Mouse (Mus musculus): ENCODE results near the gene Fnbp1l.

The Fnbp1l gene

DNA sequence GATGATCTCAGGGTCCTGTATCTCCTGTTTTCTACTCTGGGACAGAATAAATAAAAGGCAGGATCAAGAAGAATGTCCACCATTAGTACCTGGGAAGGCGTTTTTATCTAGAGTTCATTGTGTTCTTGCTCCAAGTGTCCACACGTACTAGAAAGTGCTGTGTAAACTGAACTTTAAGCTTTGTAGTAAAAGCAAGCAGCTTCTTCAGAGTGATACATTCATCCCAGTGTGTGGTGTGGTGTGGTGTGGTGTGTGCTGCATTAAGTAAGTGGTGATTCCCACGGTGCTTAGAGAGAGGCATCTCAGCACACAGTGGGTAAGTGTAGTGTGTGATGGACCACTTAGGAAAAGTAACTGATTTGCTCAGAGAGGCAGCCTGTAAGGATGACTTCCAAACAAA, 91.0 kb downstream of the Fnbp1l start:
- no peak for DNase-seq (ENCODE audit: low read depth, low spot score)

DNA sequence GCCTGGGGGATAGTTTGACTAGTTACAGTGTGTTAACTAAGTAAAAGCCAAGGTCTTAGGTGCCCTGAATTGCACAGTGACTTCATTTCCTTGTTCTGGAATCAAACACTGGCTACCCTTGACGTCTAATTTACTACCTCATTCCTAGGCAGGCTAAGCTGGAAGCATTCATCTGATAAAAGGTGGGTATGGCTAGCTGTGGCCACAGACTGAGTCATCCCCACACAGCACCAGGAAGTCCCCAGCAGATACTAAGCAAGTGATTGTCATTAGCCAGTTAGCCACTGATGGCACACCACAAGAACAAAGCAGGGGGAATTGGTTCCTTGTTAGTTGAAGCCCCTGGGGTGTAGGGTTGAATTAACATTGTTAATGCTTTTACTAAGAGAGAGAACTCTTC, 98.2 kb downstream of the Fnbp1l start:
- DNase-seq (ENCODE audit: low read depth, low spot score) = no peak

DNA sequence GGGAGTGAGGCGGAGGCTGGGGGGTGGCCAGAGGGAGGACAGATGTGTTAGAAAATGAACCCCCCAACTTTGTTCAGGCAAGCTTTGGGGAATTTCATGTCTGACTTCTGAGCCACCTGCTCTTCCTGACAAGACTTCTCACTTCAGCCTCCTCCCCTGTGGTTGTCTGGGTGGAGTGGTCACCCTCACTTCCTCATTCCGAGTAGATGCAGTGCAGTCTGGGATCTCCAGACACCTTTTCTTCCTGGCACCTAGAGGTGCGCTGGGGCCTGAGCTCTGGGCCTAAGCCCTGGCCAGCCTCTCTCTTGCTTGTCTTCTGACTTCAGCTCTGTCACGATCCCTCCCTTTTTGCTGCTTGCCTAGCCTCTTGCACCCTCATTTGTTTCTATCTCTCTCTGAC, 98.6 kb downstream of the Fnbp1l start:
- DNase-seq (ENCODE audit: low read depth, low spot score) = no peak

DNA sequence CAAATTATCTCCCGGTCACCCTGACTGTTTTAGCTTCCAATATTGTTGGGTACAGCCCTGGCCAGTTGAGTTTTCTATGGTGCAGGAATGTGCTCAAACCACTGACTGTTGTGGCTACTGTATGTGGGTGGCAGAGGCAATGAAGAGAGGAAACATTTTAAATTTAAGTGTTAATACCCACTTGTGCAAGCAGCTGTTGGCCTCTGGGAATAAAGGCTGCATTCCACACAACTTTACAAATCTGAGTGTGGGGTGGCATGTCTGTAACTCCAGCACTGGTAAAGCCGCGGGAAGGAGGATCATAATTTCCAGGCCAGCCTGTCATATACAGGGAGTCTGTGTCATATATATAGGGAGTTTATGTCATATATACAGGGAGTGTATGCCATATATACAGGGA, 99.2 kb downstream of the Fnbp1l start:
- DNase-seq (ENCODE audit: low read depth, low spot score) = no peak

DNA sequence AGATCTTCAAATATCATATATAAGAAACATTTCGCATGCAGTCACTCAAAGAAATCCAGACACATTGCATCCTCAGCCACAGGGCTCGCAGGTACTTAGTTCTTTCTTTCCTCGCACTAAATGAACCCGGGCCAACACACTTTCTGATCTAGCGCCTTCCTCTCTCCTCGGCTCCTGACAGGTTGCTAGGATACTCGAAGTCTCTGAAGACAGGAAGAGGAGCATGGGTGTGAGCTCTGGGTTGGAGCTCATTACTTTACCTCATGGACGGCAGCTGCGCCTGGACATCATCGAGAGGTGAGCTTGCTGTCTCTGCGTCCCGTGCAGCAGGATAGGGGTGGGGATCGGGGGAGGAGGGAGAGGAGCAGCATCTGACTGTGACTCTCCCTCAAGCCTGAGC, 100.4 kb downstream of the Fnbp1l start:
- no peak for DNase-seq (ENCODE audit: low read depth, low spot score)

DNA sequence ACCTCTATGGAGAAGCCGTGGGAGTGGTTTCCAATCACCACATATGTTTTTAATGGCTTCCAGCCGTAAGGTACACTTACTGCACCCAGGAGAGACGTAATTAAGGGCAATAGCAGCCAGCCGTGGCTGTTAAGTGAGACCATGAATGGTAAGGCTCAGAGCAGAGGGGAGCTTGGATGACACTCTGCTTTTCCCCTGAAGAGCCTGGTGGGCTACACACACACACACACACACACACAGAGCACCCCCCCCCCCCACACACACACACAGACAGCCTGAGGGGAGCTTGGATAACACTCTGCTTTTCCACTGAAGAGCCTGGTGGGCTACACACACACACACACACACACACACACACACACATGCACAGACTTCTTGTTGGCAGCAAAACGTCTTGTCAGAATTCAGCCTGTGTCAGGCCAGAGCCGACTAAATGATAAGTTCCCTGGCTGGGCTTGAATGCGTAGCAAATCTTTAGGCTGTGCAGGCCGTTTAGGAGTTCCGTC, 101.2 kb downstream of the Fnbp1l start:
- DNase-seq (ENCODE audit: low read depth, low spot score) = peak; percentile 52

DNA sequence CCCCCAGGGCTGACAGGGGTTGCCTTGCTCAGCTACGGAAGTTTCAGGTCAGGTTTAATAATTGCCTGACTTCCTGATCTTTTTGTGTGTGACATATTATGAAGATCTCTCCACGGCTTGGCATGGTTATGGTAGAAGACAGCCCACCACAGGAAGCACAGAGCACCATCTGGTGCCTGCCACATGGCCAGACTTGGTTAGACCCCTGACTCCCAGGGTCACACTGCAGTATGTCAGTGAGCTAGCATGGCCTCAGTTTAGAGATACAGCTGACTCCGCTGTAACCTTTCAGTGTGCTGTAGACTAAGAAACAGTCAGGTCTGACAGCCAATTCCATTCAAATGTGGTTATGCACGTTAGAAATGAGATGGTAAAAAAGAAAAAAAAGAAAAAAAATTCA, 101.8 kb downstream of the Fnbp1l start:
- DNase-seq (ENCODE audit: low read depth, low spot score) = no peak

DNA sequence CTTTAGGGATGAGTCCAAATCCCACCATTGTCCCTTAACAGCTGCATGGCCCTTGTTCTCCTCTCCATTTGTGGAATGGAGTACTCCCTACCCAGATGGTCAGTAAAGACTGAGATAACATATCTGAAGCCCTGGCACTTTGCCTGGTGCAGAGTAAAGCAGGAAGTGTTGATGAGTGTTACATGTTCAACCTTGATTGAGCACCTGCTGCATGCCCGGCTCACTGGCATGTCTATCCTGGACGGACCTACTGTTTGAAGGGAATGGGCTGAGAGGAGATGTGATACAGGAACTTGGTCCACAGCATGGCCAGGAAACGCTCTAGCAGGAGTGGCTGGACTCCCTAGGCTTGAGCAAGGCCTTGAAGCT, 103.2 kb downstream of the Fnbp1l start:
- no peak for DNase-seq (ENCODE audit: low read depth, low spot score)

DNA sequence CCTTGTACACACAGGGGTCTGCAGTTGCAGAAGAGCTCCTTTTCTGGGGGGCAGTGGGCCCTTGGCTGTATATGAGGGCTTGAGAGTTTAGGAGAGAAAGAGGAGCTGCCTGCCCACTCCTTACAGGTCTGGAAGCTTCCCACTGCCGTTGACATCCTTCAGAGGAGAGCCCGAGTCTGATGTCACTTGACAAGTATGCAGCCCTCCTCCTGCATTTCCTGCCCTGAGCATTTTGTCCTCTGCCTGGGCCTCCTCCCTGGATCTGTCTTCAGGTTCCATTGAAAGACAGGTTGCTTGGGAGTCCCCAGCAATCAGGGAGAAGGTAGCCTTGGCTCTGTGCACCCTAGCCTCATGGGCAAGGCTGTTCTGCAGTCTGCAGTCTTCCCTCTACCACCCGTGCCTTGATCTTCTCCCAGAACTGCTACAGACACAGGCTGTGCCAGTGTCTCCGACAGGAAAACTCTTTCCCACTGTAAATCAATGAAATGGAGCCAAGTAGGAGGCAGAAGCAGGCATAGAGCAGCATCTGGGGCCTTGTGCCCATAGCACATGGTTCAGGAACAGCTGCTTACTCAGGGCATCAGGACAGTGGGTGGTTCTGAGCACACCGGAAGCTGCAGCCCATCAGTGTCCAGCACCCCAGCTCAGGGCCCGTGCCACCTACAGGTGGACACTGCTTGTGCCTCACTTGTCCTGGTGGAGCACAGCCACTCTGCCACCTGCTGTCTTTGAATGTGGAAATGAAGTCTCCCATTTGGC, 103.8 kb downstream of the Fnbp1l start:
- DNase-seq (ENCODE audit: low read depth, low spot score) = no peak

DNA sequence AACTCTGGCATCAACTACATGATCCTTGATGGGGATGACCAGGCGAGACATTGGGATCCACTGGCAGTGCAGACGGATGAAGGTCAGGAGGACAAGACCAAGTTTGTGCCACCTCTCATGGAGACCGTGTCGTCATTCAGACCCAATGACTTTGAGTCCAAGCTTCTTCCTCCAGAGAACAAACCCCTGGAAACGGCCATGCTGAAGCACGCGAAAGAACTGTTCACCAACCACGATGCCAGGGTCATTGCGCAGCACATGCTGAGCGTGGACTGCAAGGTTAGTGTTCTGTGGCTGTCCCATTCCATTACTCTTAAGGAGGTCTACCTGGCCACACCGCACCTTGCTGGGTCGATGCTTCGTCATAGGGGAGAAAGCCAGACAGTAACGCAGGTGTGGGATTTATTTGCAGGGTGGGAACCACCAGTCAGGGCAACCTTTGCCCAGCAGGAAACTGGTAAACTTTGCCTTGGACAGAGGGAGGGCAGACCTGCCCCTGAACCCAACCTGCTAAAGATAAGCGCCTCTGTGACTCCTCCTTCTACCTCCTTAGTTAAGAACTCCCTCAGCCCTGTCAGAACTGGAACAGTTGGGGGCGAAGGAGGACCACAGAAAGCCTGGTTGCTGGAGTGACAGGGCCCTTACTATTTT, 106.7 kb downstream of the Fnbp1l start:
- no peak for DNase-seq (ENCODE audit: low read depth, low spot score)

DNA sequence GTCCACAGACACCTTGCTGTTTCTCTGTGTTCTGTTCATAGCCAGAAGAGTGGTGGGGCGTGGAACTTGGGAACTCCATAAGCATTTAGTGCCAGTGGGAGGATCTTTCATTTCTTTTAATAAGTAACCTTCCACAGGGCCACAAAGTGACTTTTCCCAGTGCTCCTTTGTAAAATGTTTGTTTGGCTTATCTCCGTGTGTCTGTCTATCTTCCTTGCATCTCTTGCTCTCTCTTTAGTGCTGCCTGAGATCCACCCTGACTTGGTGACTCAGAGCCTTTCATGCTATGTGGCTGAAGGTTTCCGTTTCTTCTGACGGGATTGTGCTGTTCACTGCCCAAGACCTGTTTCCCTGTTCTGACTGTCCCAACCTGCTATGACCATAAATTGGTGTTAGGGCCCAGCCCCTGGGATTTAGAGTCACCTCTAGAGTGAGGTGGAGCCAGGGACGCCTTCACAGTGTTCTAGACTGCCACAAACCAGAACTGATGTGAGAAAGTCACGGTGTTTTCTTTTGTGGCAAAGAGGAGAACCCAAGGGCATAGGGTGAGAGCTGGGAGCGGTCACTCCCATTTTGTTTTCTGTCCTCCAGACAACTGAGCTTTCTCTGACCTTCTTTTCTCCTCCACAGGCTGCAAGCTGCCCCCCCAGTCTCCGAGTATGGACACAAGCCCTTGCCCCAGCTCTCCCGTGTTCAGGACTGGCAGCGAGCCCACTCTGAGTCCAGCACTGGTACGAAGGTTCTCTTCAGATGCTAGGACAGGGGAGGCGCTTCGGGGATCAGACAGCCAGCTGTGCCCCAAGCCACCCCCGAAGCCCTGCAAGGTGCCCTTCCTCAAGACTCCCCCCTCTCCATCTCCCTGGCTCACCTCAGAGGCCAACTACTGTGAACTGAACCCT, 107.5 kb downstream of the Fnbp1l start:
- no peak for DNase-seq (ENCODE audit: low read depth, low spot score)

DNA sequence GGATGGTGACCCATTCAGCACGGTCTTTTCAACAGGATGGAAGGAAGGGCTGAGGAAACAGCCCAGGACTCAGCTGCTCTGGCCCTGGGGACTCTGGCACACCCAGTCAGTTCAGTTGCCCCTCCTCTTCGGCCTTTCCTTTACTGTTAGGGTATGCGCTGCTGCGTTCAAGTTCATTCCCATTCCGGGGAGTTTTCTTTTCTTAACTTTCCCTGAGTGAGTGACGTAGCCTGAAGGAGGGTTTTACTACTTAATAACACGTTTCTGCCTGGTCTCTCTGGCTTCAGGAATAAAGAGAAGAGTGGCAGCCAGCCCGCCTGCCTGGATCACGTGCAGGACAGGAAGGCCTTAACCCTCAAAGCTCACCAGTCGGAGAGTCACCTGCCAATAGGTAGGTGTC, 108.6 kb downstream of the Fnbp1l start:
- DNase-seq (ENCODE audit: low read depth, low spot score) = no peak

DNA sequence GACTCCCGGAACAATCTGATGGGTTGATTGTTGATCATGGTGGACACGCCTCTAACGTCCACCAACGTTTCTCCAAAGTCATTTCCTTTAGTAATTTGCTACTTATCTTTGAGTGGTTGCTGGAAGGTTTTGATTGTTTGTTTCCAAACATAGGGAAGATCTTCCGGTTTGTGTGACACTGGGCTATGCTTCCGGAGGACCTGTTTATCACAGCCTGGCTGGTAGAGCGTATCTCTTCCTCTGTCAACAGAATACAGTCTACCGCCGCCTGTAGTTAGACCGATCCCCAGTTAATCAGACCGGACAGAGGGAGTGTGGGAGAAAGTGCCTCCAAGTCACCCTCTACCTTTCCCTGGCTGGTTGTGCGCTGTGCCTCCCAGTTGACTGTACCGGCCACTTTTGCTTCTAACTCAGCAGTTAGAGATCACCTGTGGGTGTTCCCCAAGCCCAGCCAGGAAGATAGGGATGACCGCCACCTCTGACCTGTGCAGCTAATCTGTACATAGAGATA, 109.2 kb downstream of the Fnbp1l start:
- no peak for DNase-seq (ENCODE audit: low read depth, low spot score)

DNA sequence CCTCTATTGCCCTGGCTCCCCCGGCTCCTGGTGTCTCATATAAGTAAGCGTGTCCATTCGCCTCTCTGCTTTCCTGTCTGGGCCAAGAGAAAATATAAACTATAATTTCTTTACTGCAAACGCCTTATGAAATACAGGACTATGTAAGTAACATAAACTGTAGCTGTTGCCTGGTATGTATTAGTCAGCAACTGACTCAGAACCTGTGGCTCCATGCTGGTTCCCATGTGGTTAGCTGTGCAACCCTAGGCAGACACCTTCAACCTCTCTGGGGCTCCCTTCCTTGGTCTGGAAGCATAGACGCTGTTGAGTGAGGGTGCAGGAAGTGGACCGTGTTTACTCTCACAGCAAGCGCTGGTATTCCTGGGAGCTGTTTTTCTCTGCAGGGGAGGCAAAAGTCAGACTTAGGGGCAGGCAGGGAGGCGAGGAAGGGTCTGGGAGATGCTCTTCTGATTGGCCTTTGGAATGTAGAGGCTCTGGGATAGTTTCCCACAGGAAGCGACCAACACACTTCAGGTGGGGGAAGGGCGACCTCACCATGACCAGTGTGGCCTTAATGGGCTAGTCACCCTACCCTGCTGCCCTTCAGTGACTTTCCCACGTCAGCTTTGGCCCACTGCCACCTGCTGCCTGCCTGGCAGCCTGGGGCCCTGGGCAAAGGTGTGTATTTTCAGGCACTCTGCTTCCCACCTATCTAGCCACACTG, 109.8 kb downstream of the Fnbp1l start:
- no peak for DNase-seq (ENCODE audit: low read depth, low spot score)

DNA sequence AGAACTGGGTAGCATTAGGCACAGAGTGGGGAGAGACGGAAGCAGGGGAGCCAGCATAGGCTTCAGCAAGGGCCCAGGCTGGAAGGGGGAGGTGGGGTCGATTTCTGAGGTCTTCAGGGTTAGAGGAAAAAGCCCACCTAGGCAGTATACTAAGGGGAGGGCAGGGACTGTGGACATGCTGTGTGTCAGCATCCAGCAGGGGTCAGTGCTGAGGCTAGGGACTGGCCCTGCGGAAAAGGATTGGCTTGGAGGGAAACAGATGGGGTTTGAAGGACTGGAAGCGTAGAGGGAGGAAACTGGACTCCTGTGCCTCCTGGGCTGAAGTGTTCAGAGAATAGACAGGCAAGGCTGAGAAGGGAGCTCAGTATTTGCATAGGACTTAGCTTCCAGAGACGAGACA, 110.4 kb downstream of the Fnbp1l start:
- DNase-seq (ENCODE audit: low read depth, low spot score) = no peak

DNA sequence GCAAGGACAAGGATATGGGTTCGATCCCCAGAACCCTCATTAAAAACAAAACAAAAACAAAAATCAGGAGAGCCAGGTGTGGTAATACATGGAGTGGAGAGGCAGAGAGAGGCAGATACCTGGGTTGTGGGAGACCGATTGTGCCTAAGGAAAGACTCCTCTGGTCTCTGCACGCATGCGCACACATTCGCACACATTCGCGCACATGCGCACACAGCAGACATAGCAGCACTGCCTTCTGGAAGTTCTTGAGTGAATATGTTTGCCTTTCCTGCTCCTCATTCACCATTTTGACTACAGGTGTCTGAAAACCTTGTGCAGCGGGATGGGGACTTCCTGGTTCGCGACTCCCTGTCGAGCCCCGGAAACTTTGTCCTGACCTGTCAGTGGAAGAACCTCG, 111.7 kb downstream of the Fnbp1l start:
- no peak for DNase-seq (ENCODE audit: low read depth, low spot score)

DNA sequence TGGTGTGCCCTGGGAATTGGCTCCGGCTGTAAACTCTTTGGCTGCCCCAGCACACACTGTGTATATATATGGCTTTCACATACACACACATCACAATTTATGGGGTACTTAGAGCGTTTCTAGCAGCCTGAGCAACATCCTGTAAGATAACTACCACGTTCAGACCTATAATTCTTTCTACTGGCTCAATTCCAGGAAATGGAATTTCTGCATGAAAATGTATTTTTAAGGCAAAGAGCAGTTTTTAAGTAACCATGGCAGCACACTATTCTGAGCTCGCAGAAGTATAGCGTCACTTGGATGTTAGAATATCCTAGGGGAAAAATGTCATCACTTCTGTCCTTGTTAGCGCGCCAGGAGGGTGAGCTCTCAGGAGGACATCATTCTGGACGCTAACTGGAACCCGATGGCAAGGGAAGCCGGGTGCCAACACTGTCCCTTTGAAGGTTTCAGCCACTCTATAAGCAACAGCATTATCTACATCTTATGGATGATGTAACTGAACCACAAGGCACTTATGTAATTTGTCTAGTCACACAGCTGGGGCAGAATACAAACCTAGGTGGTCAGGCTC, 113.1 kb downstream of the Fnbp1l start:
- no peak for DNase-seq (ENCODE audit: low read depth, low spot score)

DNA sequence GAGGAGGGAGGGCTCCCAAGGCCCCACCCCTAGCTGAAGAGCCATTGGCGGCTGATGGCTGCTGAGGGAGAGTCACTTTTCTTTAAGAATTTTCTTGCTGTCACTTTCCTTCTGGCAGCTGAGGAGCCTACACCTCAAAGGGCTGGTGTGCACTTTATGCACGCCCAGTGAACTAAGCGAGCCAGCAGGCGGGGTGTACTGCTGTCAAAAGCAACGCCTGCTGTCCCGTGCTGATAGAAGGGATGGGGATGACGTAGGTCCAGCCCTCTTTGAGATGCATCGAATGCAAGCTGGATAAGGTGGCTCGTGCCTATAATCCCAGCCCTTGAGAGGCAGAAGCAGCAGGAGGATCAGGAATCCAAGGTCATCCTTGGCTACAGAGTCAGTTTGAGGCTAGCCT, 118.6 kb downstream of the Fnbp1l start:
- DNase-seq (ENCODE audit: low read depth, low spot score) = no peak

DNA sequence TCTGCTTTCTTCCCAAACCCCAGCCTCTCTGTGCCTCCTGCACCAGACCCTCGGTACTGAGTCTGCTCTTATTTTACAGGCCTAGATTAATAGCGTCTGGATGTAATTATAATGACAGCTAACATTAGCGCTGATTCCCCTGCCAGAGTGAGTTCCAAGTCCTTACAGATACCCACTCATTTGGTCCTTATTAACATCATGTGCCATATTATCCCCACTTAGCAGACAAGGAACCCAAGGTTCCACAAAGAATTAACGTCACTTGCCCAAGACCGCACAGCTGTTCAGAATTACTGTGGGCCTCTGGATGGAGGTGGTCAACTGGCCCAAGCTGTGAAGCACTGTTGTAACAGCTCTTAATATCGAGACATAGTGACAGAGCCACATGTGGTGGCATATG, 119.9 kb downstream of the Fnbp1l start:
- DNase-seq (ENCODE audit: low read depth, low spot score) = no peak

DNA sequence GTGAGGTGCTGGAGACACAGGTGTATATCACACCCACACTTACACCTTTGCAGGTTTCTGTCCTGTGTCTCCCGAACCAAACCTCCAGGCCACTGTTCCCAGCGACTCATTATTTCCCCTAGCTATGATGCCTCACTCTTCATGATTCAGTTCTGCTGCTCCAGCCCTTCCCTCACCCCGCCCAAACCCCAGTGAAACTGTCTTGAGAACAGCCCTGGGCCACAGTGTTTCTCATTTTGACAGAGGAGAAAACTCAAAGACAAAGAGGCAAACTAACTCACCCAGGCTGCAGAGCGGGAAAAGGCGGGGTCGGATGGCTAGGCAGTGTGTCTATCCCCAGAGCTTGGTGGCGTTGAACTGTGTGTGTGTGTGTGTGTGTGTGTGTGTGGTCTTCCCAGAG, 121.0 kb downstream of the Fnbp1l start:
- DNase-seq (ENCODE audit: low read depth, low spot score) = no peak

DNA sequence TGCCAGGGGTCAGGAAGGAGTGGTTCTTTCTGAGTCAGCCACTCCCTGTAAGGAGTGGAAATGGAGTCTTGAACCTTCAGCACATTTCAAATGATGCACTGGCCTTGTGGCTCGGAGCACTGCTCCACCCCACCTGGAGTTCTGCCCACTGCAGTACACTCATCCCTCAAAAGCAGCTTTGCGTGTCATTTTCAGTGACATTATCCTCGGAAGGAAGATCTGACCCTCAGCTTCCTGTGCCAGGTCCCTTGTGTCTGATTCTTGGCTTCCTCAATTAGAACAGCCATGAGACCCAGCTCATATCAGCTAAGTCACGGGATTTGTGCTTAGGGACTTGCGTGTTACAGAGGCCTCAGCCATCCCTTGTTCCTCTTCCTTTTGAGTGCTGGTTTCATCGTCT, 121.6 kb downstream of the Fnbp1l start:
- no peak for DNase-seq (ENCODE audit: low read depth, low spot score)

Measured in brain, embryonic 18.5 days (tissue).